Mouse (Mus musculus) thymus, postnatal 25 days (tissue): Measurements from ENCODE around the gene Aspscr1.

Source experiments
- DNase-seq: peaks from one replicate; pipeline ENCODE4 v3.0.0; 2022

The Aspscr1 gene

DNA sequence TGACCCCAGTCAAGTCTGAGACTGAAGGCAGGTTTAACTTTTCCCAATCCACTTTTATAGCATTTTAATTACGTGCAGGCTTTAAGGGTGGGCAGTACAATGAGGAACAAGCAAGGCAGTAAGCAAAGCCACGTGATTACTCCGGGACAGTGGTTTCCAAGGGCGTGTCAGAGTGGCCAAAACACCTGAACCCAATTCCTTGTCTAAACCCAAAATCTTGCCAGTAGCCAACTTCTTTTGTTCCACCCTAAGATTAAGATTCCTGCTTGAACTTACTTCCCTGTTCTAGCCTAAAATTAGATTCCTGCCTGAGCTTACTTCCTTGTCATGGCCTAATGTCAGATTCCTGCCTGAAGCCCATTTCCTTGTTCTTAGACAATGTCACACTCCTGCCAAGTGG, 75.2 kb downstream of the Aspscr1 start:
- DNase-seq = no peak

GRCm38 (mm10) chr11:120749430-120749829, 76.7 kb downstream of the Aspscr1 start:
- peak; percentile 43 for DNase-seq

- no peak for DNase-seq
Observed at GRCm38 (mm10) chr11:120751606-120752005, 78.8 kb downstream of the Aspscr1 start.
